Mouse (Mus musculus) intestine, embryonic 15.5 days (tissue): Measurements from ENCODE around the gene Eci3. TPM values are rescaled to one million over a fixed set of nuclear protein-coding genes. Genes with fewer than 3 reads are reported as not detected.
A peak's percentile ranks its signal among the peaks of the same experiment; 100 is the strongest.
"Not testable (repeated sequence)": the region's sequence is repeated elsewhere in the genome, so short reads cannot be mapped to it uniquely, and the experiment has no call there.

Source experiments
- ATAC-seq: fragments of 200-750 bp; cut with Nextera tagmentation; 2 replicates; pipeline ENCODE4 v1.8.0; 2017; ENCODE audit warnings: moderate TSS enrichment, moderate library complexity
- H3K27ac ChIP-seq: fragments of 300-500 bp; sonication (generic); 2 replicates; pipeline ENCODE4 v1.5.1; 2015; ENCODE audit warnings: mild to moderate bottlenecking, inconsistent platforms
- H3K27me3 ChIP-seq: fragments of 300-500 bp; sonication (generic); replicated peaks from 2 replicates; pipeline ENCODE4 v1.6.1; 2015; ENCODE audit warnings: inconsistent platforms
- H3K36me3 ChIP-seq: fragments of 300-500 bp; sonication (generic); 2 replicates; pipeline ENCODE4 v1.6.1; 2015; ENCODE audit warnings: inconsistent platforms
- H3K4me1 ChIP-seq: fragments of 300-500 bp; sonication (generic); replicated peaks from 2 replicates; pipeline ENCODE4 v1.6.1; 2015; ENCODE audit warnings: inconsistent platforms
- H3K4me2 ChIP-seq: fragments of 300-500 bp; sonication (generic); replicated peaks from 2 replicates; pipeline ENCODE4 v1.6.1; 2015; ENCODE audit warnings: mild to moderate bottlenecking, inconsistent platforms
- H3K4me3 ChIP-seq: fragments of 300-500 bp; sonication (generic); replicated peaks from 2 replicates; pipeline ENCODE4 v1.5.1; 2015; ENCODE audit warnings: inconsistent platforms
- H3K9ac ChIP-seq: fragments of 300-500 bp; sonication (generic); 2 replicates; pipeline ENCODE4 v1.6.1; 2015; ENCODE audit warnings: inconsistent platforms
- H3K9me3 ChIP-seq: fragments of 300-500 bp; sonication (generic); 2 replicates; pipeline ENCODE4 v1.6.1; 2016; ENCODE audit warnings: inconsistent platforms
- WGBS: fragments of 180-500 bp; shearing (Covaris S2); methylation state at CpG from one replicate; pipeline ENCODE4 v1.1.7; 2015; 5-methylcytosine and 5-hydroxymethylcytosine counted together
- polyA plus RNA-seq: library from polyadenylated mRNA; unstranded; fragments of >200 nt; fragmentation: Nextera tagmentation; extraction: Ambion mirVana; gene quantifications from 2 replicates; pipeline ENCODE4 v1.2.1, GENCODE M21; 2015

Eci3 gene
- polyA plus RNA-seq: 2.8 and 2.9 TPM in 2 replicates

DNA sequence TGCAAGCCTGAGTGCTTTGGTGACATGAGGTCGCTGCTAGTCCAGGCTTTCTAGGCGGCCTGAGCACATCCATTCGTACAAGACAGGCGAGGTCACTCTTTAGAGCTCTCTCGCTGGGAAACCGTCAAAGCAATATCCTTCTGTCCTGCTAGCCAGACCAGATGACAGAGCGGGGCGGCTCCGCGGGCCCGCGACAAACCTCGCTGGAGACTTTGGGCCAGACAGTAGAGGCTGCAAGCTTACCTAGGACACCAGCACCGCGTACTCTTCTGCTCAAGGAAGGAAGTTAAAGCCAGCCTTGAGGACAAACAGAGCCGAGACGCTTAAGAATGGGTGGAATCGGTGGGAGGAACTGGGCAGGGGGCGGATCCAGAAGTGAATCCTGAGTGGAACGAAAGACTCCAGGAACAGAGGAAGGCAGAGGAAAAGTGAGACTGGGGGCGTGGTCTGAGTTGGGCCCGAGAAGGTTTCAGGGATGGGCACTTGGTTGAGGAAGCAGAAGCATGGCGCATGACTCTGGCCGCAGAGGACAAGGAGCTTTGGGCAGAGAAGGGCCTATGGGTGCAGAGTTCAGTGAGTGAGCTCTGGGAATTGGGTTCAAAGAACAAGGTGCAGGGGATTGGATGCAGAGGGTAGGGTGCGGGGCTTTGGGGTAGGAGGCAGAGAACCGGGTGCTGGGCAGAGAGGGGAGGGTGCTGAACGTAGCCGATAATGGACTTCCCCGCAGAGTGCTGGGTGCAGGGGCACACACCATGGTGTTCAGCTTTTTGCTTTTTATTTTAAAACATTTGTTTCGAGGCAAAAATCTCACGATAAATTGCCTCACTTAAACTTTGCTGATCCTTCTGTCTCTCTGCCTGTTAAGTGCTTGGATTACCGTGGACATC lies at the start of gene Eci3:
Eci3 (minus strand) TSS at position 300 of the 887 bp plus-strand sequence.
- H3K27ac ChIP-seq: no peak within 1 kb of the TSS
- peak within 1 kb of the TSS; percentile 43 for H3K4me3 ChIP-seq
- 2% methylated on average over 32 of the region's 32 CpGs for WGBS
- H3K9me3 ChIP-seq: no peaks in the 10 kb centered on the region
- peak within 1 kb of the TSS; percentile 49 for H3K9ac ChIP-seq
- H3K36me3 ChIP-seq: no peaks in the 10 kb centered on the region
- H3K27me3 ChIP-seq: no peaks in the 10 kb centered on the region; the same call in 1 of the 2 replicates
- H3K4me2 ChIP-seq: peak within 1 kb of the TSS; percentile 87
- peak; percentile 89 for ATAC-seq
- H3K4me1 ChIP-seq: peaks cover 4% of the 10 kb centered on the region; the same call in 1 of the 2 replicates

DNA sequence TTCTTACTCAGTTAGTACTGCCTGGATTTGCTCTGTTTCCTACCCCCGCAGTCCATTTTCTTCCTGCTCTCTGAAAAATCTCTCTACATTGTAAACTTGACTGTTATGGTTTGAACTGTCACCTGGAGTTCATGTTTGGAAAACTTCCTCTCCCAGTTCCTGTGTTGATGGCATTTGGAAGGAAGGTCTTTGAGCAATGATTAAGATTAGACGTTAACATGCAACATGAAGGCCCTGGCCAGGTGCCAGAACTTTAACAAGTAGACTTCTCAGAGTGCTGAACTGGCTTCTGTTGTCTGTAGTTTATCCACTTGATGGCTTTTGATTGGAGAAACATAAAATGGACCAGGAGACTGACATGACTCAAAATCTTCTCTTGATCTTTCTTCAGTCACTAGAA lies 32.3 kb upstream of the Eci3 start:
- Histone ChIP-seq H3K36me3 (no peaks in the 10 kb centered on the region), H3K9ac (no peak overlapping the region), H3K9me3 (no peaks in the 10 kb centered on the region), H3K4me2 (no peak overlapping the region), H3K27ac (no peak overlapping the region), H3K4me1 (peaks cover 6% of the 10 kb centered on the region), H3K27me3 (no peaks in the 10 kb centered on the region), H3K4me3 (no peak overlapping the region)
- no peak for ATAC-seq
- WGBS: 45% methylated on average over 2 of the region's 2 CpGs

DNA sequence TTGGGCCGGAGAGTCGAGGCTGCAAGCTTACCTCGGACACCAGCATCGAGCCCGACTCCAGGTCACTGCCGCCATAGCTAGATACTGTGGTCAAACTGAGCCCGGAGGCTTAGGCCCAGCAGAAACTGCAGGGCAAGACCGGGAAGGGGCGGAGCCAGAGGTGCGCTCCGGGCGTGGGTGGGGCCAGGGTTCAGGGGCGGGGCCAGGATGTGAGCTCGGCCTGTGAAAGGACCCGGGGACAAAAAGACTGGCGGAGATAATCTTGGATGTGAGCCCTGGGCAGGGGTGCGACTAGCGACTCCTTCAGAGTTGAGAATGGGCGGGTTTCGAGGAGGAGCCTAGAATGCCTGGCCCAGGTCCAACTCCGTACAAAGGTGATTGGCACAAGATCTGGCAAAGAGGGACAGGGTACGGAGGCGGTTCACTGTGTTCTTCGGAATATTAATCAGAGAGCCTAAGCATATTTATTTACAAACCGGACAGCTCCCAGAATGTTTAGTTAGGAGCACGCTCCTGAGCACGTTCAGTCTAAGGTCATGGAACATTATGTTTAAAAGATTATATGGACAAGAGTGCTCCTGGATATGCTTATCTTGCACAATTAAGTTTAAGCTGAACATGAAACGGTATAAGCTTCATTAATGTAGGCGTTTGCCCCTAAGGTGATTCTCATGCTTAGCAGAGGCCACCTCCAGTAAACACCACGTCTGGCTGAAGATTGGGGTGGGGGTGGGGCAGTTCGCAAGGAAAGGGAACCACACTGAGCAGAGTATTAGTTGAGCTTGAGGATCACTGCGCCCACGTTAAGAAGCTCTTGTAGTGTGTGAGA lies 30.6 kb upstream of the Eci3 start:
- H3K4me2 ChIP-seq: peak overlapping the region; percentile 64
- peak overlapping the region; percentile 58 for H3K4me3 ChIP-seq
- WGBS: under 1% methylated on average over 33 of the region's 33 CpGs
- no peaks in the 10 kb centered on the region for H3K9me3 ChIP-seq
- H3K36me3 ChIP-seq: 0 out of 2 replicates have a peak, but pooled peaks cover 3% of the 10 kb centered on the region
- peak; percentile 98 for ATAC-seq
- peak overlapping the region; percentile 75 for H3K9ac ChIP-seq
- H3K27ac ChIP-seq: peak overlapping the region; percentile 87
- H3K4me1 ChIP-seq: peaks cover 6% of the 10 kb centered on the region
- no peaks in the 10 kb centered on the region for H3K27me3 ChIP-seq

DNA sequence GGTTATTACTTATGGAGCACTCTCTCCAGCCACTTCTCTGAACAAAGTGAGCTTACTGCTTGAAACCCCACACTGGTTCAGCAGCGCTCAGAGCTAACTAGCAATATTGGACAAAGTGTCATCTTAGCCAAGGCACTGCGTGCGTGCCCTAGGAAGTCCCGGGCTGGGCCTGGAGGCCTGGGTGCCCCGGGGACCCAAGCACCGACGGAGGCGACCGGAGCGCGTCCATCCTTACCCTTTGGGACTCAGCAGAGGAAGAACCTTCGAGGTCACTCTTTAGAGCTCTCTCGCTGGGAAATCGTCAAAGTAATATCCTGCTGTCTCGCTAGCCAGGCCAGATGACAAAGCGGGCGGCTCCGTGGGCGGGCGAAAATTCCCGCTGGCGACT lies 30.0 kb upstream of the Eci3 start:
- WGBS: under 1% methylated on average over 22 of the region's 22 CpGs
- Histone ChIP-seq H3K4me1 (peaks cover 6% of the 10 kb centered on the region), H3K27ac (peak overlapping the region; percentile 87), H3K4me3 (peak overlapping the region; percentile 58), H3K9me3 (no peaks in the 10 kb centered on the region), H3K4me2 (peak overlapping the region; percentile 64), H3K9ac (peak overlapping the region; percentile 75), H3K36me3 (0 out of 2 replicates have a peak, but pooled peaks cover 6% of the 10 kb centered on the region), H3K27me3 (no peaks in the 10 kb centered on the region)
- ATAC-seq: peak; percentile 59

DNA sequence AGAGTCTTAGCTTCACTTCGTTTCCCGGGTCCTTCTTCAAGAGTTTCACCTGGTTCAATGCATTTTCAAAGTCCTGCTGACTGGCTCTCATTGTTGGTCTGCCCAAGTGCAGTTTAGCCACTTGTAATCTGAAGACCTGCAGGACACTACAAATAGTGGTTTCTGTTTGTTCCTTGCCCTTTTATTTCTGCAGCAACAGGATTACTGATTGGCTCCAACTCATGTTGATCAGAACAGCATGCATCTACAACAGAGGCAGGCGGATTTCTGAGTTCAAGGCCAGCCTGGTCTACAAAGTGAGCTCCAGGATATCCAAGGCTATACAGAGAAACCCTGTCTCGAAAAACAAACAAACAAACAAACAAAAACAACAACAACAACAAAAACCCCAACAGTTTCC lies 29.5 kb upstream of the Eci3 start:
- no peak overlapping the region for H3K27ac ChIP-seq
- H3K9me3 ChIP-seq: no peaks in the 10 kb centered on the region
- no peaks in the 10 kb centered on the region for H3K27me3 ChIP-seq
- H3K4me3 ChIP-seq: peak overlapping the region; percentile 58
- no peak for ATAC-seq
- 66% methylated on average over 4 of the region's 4 CpGs for WGBS
- H3K4me2 ChIP-seq: peak overlapping the region; percentile 64
- H3K36me3 ChIP-seq: 0 out of 2 replicates have a peak, but pooled peaks cover 11% of the 10 kb centered on the region
- peaks cover 6% of the 10 kb centered on the region for H3K4me1 ChIP-seq
- H3K9ac ChIP-seq: peak overlapping the region; percentile 75

DNA sequence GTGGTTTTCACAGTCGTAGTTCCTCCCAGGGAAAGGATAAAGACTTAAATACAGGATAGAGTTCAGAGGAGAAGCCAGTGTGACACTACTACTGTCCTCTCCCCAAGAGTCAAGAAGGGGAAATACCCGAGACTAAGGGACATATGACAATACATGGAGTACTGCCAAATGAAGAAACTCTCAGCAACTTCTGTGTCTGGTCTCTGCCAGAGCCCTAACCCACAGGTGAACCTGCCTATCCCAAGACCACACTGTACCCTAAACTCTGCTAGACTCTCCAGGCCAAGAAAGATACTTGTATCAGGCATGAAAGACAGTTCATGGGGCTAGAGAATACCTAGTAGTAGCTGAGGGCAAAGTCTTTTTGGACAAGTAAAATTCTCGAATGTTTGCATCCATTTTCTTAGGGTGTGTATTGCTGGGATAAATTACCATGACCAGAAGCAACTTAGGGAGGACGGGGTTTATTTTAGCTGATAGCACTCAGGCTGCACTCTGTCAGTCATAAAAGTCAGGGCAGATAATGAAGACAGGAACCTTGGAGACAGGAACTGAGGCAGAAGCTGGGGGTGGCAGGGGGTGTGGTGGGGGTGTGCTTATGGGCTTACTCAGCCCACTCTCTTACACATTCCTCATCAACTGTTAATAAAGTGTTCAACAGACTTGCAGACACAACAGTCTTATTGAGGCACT lies 28.1 kb upstream of the Eci3 start:
- no peak overlapping the region for H3K4me3 ChIP-seq
- H3K9ac ChIP-seq: no peak overlapping the region
- 61% methylated on average over 4 of the region's 4 CpGs for WGBS
- no peak for ATAC-seq
- no peak overlapping the region for H3K4me2 ChIP-seq
- peaks cover 24% of the 10 kb centered on the region for H3K36me3 ChIP-seq
- peaks cover 6% of the 10 kb centered on the region for H3K4me1 ChIP-seq
- no peaks in the 10 kb centered on the region for H3K9me3 ChIP-seq
- no peaks in the 10 kb centered on the region for H3K27me3 ChIP-seq
- no peak overlapping the region for H3K27ac ChIP-seq

DNA sequence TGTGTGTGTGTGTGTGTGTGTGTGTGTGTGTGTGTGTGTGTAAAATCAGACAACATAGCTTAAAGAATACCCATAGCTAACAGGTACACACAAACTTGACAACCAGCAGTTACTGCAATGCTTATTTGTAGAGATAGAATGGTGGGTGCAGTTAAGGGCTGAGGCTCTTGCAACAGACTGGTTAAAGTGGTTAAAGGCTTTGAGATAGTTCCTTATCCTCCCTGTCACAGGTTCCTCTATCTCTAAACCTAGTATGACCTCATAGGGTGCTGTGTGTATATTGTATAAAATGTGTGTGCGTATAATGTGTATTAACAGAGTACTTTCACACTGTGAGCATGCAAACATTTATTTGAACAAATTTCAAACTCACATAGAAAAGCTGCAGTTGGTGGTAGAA lies 19.9 kb upstream of the Eci3 start:
- not testable (repeated sequence) for H3K4me1 ChIP-seq, H3K27me3 ChIP-seq, H3K27ac ChIP-seq, H3K4me3 ChIP-seq, H3K4me2 ChIP-seq, ATAC-seq, H3K9ac ChIP-seq, H3K9me3 ChIP-seq
- WGBS: 95% methylated on average over 1 of the region's 1 CpGs
- peaks cover 31% of the 10 kb centered on the region for H3K36me3 ChIP-seq

DNA sequence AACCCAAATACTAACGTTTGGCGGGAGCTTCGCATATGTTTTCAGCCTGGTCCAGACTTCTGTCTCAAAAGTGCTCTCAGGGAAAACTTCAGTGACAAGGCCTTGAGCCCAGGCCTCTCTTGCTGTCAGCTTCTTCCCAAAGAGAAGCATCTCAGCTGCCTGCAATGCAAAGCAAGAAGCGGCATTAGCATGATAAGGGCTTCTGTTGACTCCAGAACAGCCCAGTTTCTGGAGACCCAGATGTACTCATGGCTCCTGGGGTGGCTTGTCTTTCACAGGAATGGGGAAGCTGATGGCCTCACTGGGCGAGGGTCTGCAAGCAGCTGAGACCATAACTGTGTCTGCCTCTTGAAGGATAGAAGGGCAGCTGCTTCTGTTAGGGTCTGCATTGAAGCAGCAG lies 15.0 kb upstream of the Eci3 start:
- H3K4me1 ChIP-seq, H3K4me3 ChIP-seq, H3K9ac ChIP-seq, H3K9me3 ChIP-seq, H3K27me3 ChIP-seq, H3K27ac ChIP-seq, ATAC-seq, H3K4me2 ChIP-seq: not testable (repeated sequence)
- 79% methylated on average over 5 of the region's 5 CpGs for WGBS
- peaks cover 25% of the 10 kb centered on the region for H3K36me3 ChIP-seq

DNA sequence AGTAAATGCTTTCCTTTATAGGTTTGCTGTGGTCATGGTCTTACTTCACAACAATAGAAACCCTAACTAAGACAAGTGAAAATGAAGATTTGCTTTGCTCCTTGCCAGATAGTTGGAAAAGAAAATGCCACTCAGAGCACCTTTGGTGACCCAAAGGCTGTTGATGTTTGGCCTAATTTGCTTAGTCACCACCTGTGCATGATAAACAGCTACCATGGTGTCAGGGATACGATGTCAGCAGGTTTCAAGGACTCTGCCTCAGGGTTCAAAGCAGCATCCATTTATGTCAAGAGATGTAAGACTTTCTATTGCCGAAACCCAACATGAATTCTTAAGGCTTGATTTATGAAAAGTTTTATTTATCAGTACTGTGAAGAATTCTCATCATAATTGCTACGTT lies 13.8 kb upstream of the Eci3 start:
- no peak overlapping the region for H3K9ac ChIP-seq
- H3K36me3 ChIP-seq: peaks cover 25% of the 10 kb centered on the region
- no peak for ATAC-seq
- no peak overlapping the region for H3K27ac ChIP-seq
- no peak overlapping the region for H3K4me3 ChIP-seq
- no peak overlapping the region for H3K4me2 ChIP-seq
- no peaks in the 10 kb centered on the region for H3K4me1 ChIP-seq
- H3K27me3 ChIP-seq: no peaks in the 10 kb centered on the region
- no peaks in the 10 kb centered on the region for H3K9me3 ChIP-seq
- 90% methylated on average over 3 of the region's 3 CpGs for WGBS

DNA sequence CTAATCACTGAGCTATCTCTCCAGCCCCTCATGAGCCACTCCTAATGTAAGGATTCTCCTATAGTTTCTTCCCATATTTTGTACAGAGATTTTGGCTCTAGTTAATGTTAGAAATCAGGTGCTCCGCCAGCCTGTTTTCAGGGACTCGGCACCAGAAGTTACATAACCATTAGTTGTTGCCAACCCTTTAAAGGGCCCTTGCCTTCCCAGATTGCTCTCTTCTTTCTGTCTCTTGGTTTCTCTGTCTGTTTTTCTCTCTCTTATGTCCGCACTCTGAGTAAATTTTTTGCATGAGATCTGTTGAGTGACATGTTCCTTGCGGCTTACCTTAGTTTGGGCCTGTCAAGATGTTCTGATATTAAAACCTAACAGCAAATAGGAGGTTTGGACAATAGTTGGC lies 12.5 kb upstream of the Eci3 start:
- 90% methylated on average over 4 of the region's 4 CpGs for WGBS
- no peak overlapping the region for H3K4me3 ChIP-seq
- no peaks in the 10 kb centered on the region for H3K27me3 ChIP-seq
- no peaks in the 10 kb centered on the region for H3K4me1 ChIP-seq
- no peaks in the 10 kb centered on the region for H3K9me3 ChIP-seq
- no peak for ATAC-seq
- no peak overlapping the region for H3K27ac ChIP-seq
- no peak overlapping the region for H3K9ac ChIP-seq
- no peak overlapping the region for H3K4me2 ChIP-seq
- peaks cover 25% of the 10 kb centered on the region for H3K36me3 ChIP-seq

DNA sequence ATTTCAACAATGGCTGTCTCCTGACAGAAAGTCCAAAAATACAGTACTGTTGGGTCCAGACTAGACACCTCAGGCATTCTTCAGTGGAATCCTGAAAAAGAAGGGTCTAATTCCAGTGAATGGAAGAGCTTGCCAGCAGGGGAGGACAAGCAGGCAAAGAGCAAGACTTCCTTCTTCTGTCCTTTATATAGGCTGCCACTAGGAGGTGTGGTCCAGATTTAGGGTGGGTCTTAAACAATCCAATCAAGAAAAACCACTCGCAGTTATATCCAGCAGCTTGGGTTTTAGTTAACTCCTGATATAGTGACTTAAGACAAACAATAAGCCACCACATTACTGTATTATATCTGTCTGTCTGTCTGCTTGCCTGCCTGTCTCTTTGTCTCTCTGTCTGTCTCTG lies 10.2 kb upstream of the Eci3 start:
- Histone ChIP-seq H3K4me1 (no peaks in the 10 kb centered on the region), H3K4me2 (no peak overlapping the region), H3K9ac (no peak overlapping the region), H3K4me3 (no peak overlapping the region), H3K36me3 (peaks cover 15% of the 10 kb centered on the region), H3K27me3 (no peaks in the 10 kb centered on the region), H3K27ac (no peak overlapping the region), H3K9me3 (no peaks in the 10 kb centered on the region)
- no peak for ATAC-seq
- WGBS: 52% methylated on average over 1 of the region's 1 CpGs

DNA sequence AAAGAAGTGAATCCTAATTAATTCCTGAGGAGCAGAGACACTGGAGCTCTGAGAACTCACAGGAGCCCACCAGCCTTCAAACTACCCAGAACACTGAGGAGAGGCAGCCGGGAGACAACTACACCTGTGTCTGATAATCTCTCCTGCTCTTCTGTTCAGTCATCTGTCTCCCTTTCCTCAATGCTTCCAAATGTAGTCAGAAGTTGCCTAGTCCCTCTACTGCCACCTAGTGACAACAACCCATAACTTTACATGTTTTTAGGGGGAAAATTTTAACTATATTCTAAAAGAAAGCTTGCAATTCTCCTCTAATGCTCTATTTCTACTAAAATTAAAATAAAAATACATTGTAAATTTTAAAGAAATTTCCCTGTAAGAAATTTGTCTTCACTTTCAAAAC lies 9.5 kb upstream of the Eci3 start:
- H3K36me3 ChIP-seq: peaks cover 11% of the 10 kb centered on the region
- H3K4me1 ChIP-seq: no peaks in the 10 kb centered on the region
- no peak overlapping the region for H3K27ac ChIP-seq
- no peak overlapping the region for H3K9ac ChIP-seq
- H3K9me3 ChIP-seq: no peaks in the 10 kb centered on the region
- H3K4me3 ChIP-seq: no peak overlapping the region
- ATAC-seq: no peak
- H3K27me3 ChIP-seq: no peaks in the 10 kb centered on the region
- no peak overlapping the region for H3K4me2 ChIP-seq
- WGBS: 29% methylated on average over 1 of the region's 1 CpGs
